31 mouse cellular contexts compared by ENCODE assay signal in the genomic region with DNA sequence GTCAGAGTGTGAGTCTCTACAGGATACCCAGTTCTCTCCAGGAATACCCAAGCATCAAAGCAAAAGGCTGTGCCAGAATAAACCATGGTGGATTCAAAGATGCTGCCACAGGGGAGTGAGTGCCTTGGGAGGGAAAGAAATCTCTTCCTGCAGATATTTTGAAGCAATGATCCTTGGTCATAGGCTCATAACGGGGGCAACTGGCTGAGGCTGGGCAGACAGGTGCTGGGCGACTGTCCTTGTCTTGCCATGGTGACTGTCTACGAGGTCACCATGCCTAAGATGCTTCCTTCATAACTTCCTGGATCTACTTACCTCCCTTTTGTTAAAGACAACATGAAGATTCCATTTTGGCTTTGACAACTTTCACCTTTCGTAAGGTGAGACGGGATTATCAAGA.
"Had no signal": no experiment of that assay in that cellular context is flagged by ENCODE, and none has a peak within 500 bp of the region (broad histone marks: within the 10 kb centered on the region; RNA-seq: fewer than 3 reads in every experiment).

No protein-coding gene starts in this region.

- ATAC-seq: liver, embryonic 12.5 days; liver, postnatal 0 days; lung, postnatal 0 days; midbrain, embryonic 15.5 days; midbrain, embryonic 16.5 days had no signal

- H3K27ac ChIP-seq: left cerebral cortex, adult 2 months; limb, embryonic 10.5 days; limb, embryonic 12.5 days; limb, embryonic 13.5 days; limb, embryonic 15.5 days; liver, embryonic 12.5 days; liver, embryonic 13.5 days; liver, embryonic 14.5 days; liver, embryonic 15.5 days; lung, embryonic 15.5 days; macrophage; midbrain, embryonic 10.5 days; midbrain, embryonic 12.5 days; midbrain, embryonic 15.5 days; neural tube, embryonic 12.5 days had no signal

- H3K9ac ChIP-seq: limb, embryonic 12.5 days; limb, embryonic 13.5 days; limb, embryonic 15.5 days; liver, embryonic 12.5 days; liver, embryonic 13.5 days; liver, embryonic 14.5 days; liver, embryonic 15.5 days; liver, postnatal 0 days; lung, embryonic 14.5 days; lung, embryonic 15.5 days; midbrain, embryonic 12.5 days; midbrain, embryonic 15.5 days; neural tube, embryonic 12.5 days had no signal

- H3K27me3 ChIP-seq: limb, embryonic 12.5 days; limb, embryonic 15.5 days; liver, embryonic 12.5 days; lung, embryonic 15.5 days; midbrain, embryonic 15.5 days; neural tube, embryonic 12.5 days had no signal

- H3K4me1 ChIP-seq: limb, embryonic 13.5 days; midbrain, embryonic 12.5 days; neural tube, embryonic 12.5 days had no signal

- H3K4me2 ChIP-seq: limb, embryonic 12.5 days; limb, embryonic 13.5 days; limb, embryonic 15.5 days; liver, embryonic 11.5 days; liver, embryonic 12.5 days; liver, embryonic 13.5 days; liver, embryonic 15.5 days; lung, embryonic 14.5 days; lung, embryonic 15.5 days; midbrain, embryonic 12.5 days; midbrain, embryonic 15.5 days; neural tube, embryonic 12.5 days had no signal

- H3K4me3 ChIP-seq: left cerebral cortex, adult 2 months; limb, embryonic 10.5 days; limb, embryonic 12.5 days; limb, embryonic 13.5 days; limb, embryonic 15.5 days; liver, embryonic 12.5 days; liver, embryonic 13.5 days; liver, embryonic 15.5 days; lung, embryonic 15.5 days; megakaryocyte, embryonic 14.5 days; midbrain, embryonic 10.5 days; midbrain, embryonic 12.5 days; midbrain, embryonic 15.5 days; myocyte; neural tube, embryonic 12.5 days had no signal

- H3K36me3 ChIP-seq: limb, embryonic 10.5 days; limb, embryonic 12.5 days; limb, embryonic 13.5 days; limb, embryonic 15.5 days; liver, embryonic 12.5 days; liver, embryonic 13.5 days; liver, embryonic 15.5 days; lung, embryonic 15.5 days; midbrain, embryonic 10.5 days; midbrain, embryonic 12.5 days; midbrain, embryonic 15.5 days; neural tube, embryonic 12.5 days had no signal

- DNase-seq: left cerebral cortex, postnatal 4 days; liver; liver, embryonic 13.5 days; liver, postnatal 0 days; lung, adult 18-20 months; lung, adult 2 months; lung, embryonic 14.5 days; lung, postnatal 10 days; lung, postnatal 14 days; lung, postnatal 36 days; lung, postnatal 4 days; midbrain, embryonic 14.5 days had no signal

- H3K9me3 ChIP-seq: limb, embryonic 10.5 days; limb, embryonic 12.5 days; limb, embryonic 13.5 days; limb, embryonic 15.5 days; liver, embryonic 12.5 days; liver, embryonic 13.5 days; liver, embryonic 15.5 days; lung, embryonic 15.5 days; megakaryocyte, embryonic 14.5 days; midbrain, embryonic 10.5 days; midbrain, embryonic 12.5 days; midbrain, embryonic 15.5 days; neural tube, embryonic 12.5 days had no signal
